In the genomic region with DNA sequence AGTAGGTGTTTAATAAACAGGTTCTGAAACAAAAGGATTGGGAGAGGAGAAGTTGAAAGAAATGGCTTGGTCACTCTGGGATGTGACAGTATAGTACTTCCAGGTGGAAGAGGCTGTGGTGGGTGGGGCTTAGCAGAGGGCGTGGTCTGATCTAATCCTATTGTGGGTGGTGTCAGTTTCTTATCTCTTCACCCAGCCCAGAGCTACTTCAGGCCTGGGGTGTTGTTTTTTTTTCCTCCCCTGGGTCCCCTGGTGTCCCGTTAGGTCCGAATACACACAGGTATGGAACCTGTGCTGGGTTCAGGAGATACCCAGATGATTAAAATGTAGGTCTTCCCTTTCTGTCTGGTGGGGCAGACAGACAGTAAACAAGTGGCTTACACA, we compare ENCODE assay signal across 9 mouse cellular contexts. TPM values are rescaled to one million over a fixed set of nuclear protein-coding genes. Genes with fewer than 3 reads are reported as not detected.
A peak's percentile ranks its signal among the peaks of the same experiment; 100 is the strongest.
DNase-seq lines count a peak whose midpoint lies in the region; ATAC-seq lines count a peak whose summit lies in the region.
"Had no signal": no experiment of that assay in that cellular context is flagged by ENCODE, and none has a peak within 500 bp of the region (broad histone marks: within the 10 kb centered on the region; RNA-seq: fewer than 3 reads in every experiment).

No protein-coding gene starts in this region.

- H3K4me3 ChIP-seq in embryonic facial prominence, embryonic 14.5 days (ENCODE audit: low read depth, low read length) = no peak overlapping the region
- H3K4me3 ChIP-seq in limb, embryonic 10.5 days = peak overlapping the region; percentile 92
- H3K4me3 ChIP-seq in midbrain, embryonic 10.5 days = 0 out of 2 replicates have a peak overlapping the region, but pooled peaks have one; percentile 35

- 0 out of 2 replicates have a peak, but pooled peaks cover 3% of the 10 kb centered on the region for H3K36me3 ChIP-seq in embryonic facial prominence, embryonic 14.5 days (ENCODE audit: control insufficient read depth, insufficient read depth, low read length)
- peaks cover 11% of the 10 kb centered on the region for H3K36me3 ChIP-seq in limb, embryonic 10.5 days
- H3K36me3 ChIP-seq in midbrain, embryonic 10.5 days = peaks cover 6% of the 10 kb centered on the region

- H3K9me3 ChIP-seq in embryonic facial prominence, embryonic 14.5 days (ENCODE audit: control insufficient read depth, low read length) = no peaks in the 10 kb centered on the region
- H3K9me3 ChIP-seq in limb, embryonic 10.5 days (replicated peaks) = no peaks in the 10 kb centered on the region
- H3K9me3 ChIP-seq in midbrain, embryonic 10.5 days (replicated peaks) = no peaks in the 10 kb centered on the region

- H3K9ac ChIP-seq in embryonic facial prominence, embryonic 14.5 days (ENCODE audit: low read depth, low read length) = no peak overlapping the region

- H3K4me1 ChIP-seq in embryonic facial prominence, embryonic 14.5 days (ENCODE audit: control insufficient read depth, insufficient read depth, low read length) = peaks cover 33% of the 10 kb centered on the region
- peaks cover 66% of the 10 kb centered on the region for H3K4me1 ChIP-seq in limb, embryonic 10.5 days
- H3K4me1 ChIP-seq in midbrain, embryonic 10.5 days = peaks cover 52% of the 10 kb centered on the region

- DNase-seq in cerebellum, adult 9-10 months = peak; percentile 61
- no peak for DNase-seq in cerebellum, postnatal 4 days (ENCODE audit: low spot score in 2 of 2)
- DNase-seq in embryonic facial prominence, embryonic 14.5 days (ENCODE audit: low spot score) = peak; percentile 56
- DNase-seq in heart, postnatal 10 days = peak; percentile 65 to 71
- DNase-seq in limb, embryonic 10.5 days (ENCODE audit: low spot score) = no peak
- peak; percentile 37 for DNase-seq in midbrain, embryonic 10.5 days (ENCODE audit: low spot score)
- peak; percentile 60 for DNase-seq in testis, postnatal 14 days (ENCODE audit: low spot score)
- no peak for DNase-seq in right cerebral cortex, adult 18-20 months

- H3K27me3 ChIP-seq in embryonic facial prominence, embryonic 14.5 days (replicated peaks; ENCODE audit: control insufficient read depth, insufficient read depth, low read length) = no peaks in the 10 kb centered on the region
- no peaks in the 10 kb centered on the region for H3K27me3 ChIP-seq in limb, embryonic 10.5 days (ENCODE audit: low read depth, poor library complexity, severe bottlenecking)
- no peaks in the 10 kb centered on the region for H3K27me3 ChIP-seq in midbrain, embryonic 10.5 days (ENCODE audit: low read depth, poor library complexity, severe bottlenecking)
- H3K27me3 ChIP-seq: Patski had no signal

- no peak for ATAC-seq in embryonic facial prominence, embryonic 14.5 days (ENCODE audit: low read depth)
- ATAC-seq: Patski had no signal

- intact Hi-C loops in heart, postnatal 10 days (cut with DNase I) = loop anchor here (2.0 to 5.0 kb wide), 2 partner anchors 46 to 256 kb away; no protein-coding TSS in a partner anchor

- H3K27ac ChIP-seq in embryonic facial prominence, embryonic 14.5 days (replicated peaks; ENCODE audit: low read depth, low read length) = peak overlapping the region; percentile 99
- H3K27ac ChIP-seq in limb, embryonic 10.5 days = peak overlapping the region; percentile 99
- H3K27ac ChIP-seq in midbrain, embryonic 10.5 days (replicated peaks) = peak overlapping the region; percentile 99

- 30% methylated on average over 3 of the region's 3 CpGs for WGBS in embryonic facial prominence, embryonic 14.5 days
- 7% methylated on average over 3 of the region's 3 CpGs for WGBS in limb, embryonic 10.5 days
- 4% methylated on average over 3 of the region's 3 CpGs for WGBS in midbrain, embryonic 10.5 days

- peak overlapping the region; percentile 78 for H3K4me2 ChIP-seq in embryonic facial prominence, embryonic 14.5 days (ENCODE audit: low read depth, low read length)

RNA-seq across cellular contexts. Expression of gene Ssbp3, which starts 2.1 kb away (rescaled TPM):
- 72.9 and 88.2 TPM in 2 replicates for polyA plus RNA-seq in embryonic facial prominence, embryonic 14.5 days (2014; fragmentation: Nextera tagmentation; extraction: Ambion mirVana)
- 10 to 100 TPM; 41.6 to 49.9 TPM for total RNA-seq in heart, postnatal 10 days (2021)
- polyA plus RNA-seq in limb, embryonic 10.5 days (2016; fragmentation: Nextera tagmentation; extraction: Ambion mirVana) = 225 and 250 TPM in 2 replicates
- 119 and 136 TPM in 2 replicates for polyA plus RNA-seq in midbrain, embryonic 10.5 days (2016; fragmentation: Nextera tagmentation; extraction: Ambion mirVana)

Comparison
In these comparisons a context has a peak if more than half of its experiments do, and no peak if none do; other contexts are left out.
1. DNase-seq: peak in cerebellum, adult 9-10 months (single experiment), embryonic facial prominence, embryonic 14.5 days (single experiment), heart, postnatal 10 days (2 of 2), midbrain, embryonic 10.5 days (single experiment) and testis, postnatal 14 days (single experiment); none in cerebellum, postnatal 4 days (0 of 2), limb, embryonic 10.5 days (single experiment) and right cerebral cortex, adult 18-20 months (single experiment).
2. Peak in every context shown above with its lines, with median percentiles within 50 percentile points of each other: H3K27ac ChIP-seq.